Mouse (Mus musculus): ENCODE results near the gene Slc46a2.

Slc46a2 gene

DNA sequence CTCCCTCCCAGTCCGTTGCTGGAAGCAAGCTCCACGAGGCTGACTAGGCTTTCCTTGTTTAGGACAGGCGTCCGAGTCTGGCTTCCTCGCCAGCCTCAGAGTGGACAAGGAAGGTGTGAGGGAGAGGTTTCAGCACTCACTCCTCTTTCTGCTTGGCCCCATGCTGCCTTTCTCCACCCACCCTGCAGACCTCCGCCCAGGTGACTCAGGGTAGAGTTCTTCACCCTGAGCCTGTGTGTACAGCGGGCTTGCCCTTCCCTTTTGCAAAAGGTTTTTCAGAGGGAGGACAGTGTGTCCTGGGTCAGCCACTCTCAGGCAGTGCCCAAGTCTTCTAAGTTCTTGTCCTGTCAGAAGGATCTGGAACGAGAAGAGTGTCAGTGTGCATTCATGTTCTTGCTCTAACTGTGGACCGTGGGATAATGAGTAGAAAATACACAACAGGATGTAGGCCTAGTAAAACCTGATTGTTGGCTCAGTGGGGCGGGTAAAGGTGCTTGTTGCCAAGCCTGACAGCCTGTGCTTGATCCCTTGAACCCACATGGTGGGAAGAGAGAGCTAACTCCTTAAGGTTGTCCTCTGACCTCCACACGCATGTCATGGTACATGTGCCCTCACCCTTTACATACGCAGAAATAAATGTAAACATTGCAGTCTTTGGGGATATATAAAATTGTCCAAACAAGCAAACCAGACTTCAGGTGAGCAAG, 16.9 kb downstream of the Slc46a2 start:
- ChIA-PET POLR2A (interaction anchor here in 2 of 4 experiments (0.9 to 4.6 kb wide), 3 partner anchors 8 to 114 kb away, joined by 4 to 28 read pairs (median 19); partner anchors contain the start of gene Snx30 (in 1 of the 2)), CTCF (interaction anchor here in 1 of 4 experiments (0.6 kb wide), 1 partner anchor 216 kb away, joined by 3 read pairs; no protein-coding TSS in a partner anchor)

DNA sequence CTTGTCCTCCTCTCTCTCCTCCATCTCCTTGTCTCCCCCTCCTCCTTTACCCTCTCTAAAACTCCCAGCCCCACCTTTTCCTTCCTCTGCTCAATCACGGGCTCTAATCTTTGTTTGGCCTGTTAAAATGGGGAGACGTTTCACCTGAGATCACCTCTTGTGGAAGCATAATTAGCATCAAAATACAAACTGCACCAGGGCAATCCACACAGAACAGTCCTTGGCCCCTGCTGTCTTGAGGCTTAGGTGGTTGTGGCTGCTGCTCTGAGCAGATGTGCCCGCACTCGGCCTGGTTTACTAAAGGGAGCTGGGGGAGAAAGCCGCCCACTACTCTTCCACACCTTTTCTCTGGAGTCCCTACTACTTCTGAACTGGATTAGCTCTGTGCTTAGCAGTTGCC, 18.9 kb downstream of the Slc46a2 start:
- POLR2A ChIA-PET: interaction anchor here in 3 of 4 experiments (0.7 to 4.6 kb wide), 17 partner anchors 10 to 476 kb away, joined by 3 to 55 read pairs (median 4); partner anchors contain the start of genes Snx30 (in 2 of the 3) and Hsdl2 (in 1 of the 3)
- CTCF ChIA-PET: interaction anchor here in 3 of 4 experiments (0.6 to 2.0 kb wide), 4 partner anchors 32 to 111 kb away, joined by 3 to 13 read pairs (median 3); no protein-coding TSS in a partner anchor

DNA sequence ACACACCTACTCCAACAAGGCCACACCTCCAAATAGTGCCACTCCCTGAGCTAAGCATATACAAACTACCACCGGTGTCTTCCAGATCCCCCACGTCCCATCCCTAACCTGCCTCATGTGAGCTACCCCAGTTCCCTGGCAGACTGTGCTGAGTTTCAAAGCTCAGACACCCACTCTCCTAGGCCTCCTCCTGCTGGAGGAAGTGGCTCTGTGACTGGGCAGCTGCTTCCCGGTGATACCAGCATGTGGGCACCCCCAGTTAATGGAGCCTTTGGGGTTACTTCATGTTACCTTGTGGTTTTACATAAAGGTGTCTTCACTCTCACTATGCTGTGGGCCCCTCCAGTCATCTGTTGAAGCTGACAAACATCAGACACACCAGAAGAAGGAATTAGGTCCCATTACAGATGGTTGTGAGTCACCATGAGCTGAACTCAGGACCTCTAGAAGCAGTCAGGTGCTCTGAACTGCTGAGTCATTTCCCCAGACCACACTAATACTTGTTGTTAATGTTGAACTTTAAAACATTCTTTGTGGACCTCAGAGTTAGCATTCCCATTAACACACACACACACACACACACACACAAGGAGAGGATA, 19.8 kb downstream of the Slc46a2 start:
- POLR2A ChIA-PET: interaction anchor here in 3 of 4 experiments (0.8 to 4.6 kb wide), 22 partner anchors 10 to 126 kb away, joined by 3 to 55 read pairs (median 4); partner anchors contain the start of genes Slc46a2 (in 2 of the 3) and Snx30 (in 2 of the 3)
- CTCF ChIA-PET: interaction anchor here (0.6 to 2.1 kb wide), 10 partner anchors 14 to 295 kb away, joined by 3 to 13 read pairs (median 3); no protein-coding TSS in a partner anchor

DNA sequence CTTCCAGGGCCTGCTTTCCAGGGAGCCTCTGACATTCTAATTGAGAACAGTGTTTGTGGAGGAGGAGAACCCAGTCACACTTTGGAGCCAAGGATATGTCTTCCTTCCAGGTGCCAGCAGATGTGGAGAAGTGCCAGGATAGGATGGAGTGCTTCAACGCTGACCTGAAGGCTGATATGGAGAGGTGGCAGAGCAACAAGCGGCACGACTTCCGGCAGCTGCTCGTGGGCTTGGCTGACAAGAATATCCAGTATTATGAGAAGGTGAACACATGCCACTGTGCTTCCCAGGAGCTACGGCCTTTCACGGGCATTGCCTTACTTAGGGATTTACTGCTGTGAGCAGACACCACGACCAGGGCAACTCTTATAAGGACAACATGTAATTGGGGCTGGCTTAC, 20.4 kb downstream of the Slc46a2 start:
- CTCF ChIA-PET: interaction anchor here in 3 of 4 experiments (0.7 to 2.1 kb wide), 5 partner anchors 14 to 75 kb away, joined by 3 to 13 read pairs (median 3); no protein-coding TSS in a partner anchor
- POLR2A ChIA-PET: interaction anchor here in 2 of 4 experiments (0.9 to 4.6 kb wide), 13 partner anchors 11 to 111 kb away, joined by 3 to 55 read pairs (median 6); partner anchors contain the start of genes Slc46a2 (in 2 of the 2) and Snx30 (in 2 of the 2)

DNA sequence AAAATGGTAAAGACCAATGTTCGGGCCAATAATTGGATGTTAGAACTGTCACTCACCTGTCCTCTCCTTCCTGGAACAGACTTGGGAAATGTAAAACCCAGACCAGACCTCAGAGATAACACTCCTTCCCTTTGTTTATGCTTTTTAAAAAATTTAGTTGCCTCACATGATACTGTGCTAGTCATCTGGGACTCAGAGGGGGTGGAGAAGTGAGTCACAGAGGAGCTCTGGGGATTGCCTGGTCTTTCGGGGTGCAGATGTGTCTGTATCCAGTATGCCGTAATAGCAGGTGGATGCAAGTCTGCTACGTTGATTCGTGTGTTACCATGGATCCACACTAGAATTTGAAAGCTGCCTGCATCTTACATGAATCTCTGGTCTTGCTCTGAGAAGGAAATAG, 22.1 kb downstream of the Slc46a2 start:
- ChIA-PET CTCF (interaction anchor here in 1 of 4 experiments (1.0 kb wide), 1 partner anchor 36 kb away, joined by 3 read pairs; no protein-coding TSS in a partner anchor), POLR2A (interaction anchor here in 1 of 4 experiments (0.7 to 2.9 kb wide), 3 partner anchors 15 to 845 kb away, joined by 3 to 7 read pairs (median 5); no protein-coding TSS in a partner anchor)

DNA sequence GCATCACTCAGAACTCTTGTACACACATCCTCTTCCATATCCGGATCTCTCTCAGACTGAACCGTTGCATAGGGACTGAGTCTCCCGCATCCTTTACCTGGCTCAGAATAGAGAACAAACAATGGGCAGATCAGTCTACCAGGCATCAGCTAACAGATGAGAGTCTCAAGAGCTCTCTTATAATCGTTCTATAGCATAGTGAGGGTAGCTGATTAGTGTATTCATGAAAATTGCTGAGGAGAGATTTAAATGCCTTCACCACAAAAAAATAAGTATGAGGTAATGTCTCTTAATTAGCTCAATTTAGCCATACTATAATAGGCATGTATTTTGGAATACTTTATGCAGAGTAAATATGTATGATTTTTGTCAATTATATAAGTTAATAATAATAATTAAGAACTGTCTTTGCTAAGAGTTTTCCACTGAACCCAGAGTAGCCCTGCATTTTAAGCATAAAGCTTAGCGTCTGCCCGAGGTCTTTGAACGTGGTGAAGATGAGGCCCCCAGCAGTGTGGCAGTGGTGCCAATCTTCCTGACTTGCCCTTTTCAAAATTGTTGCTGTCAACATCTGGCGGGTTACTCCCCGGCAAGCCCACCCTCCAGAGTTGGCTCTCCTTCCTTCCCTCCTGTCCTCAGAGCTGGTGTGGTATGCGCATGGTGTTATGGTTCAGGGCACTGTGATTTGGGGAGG, 23.0 kb downstream of the Slc46a2 start:
- POLR2A ChIA-PET: interaction anchor here in 2 of 4 experiments (0.5 to 2.9 kb wide), 11 partner anchors 8 to 266 kb away, joined by 3 to 7 read pairs (median 3); partner anchors contain the start of genes E130308A19Rik (in 1 of the 2) and Inip (in 1 of the 2)
- CTCF ChIA-PET: interaction anchor here in 3 of 4 experiments (0.6 to 2.2 kb wide), 6 partner anchors 11 to 131 kb away, joined by 3 to 5 read pairs (median 4); no protein-coding TSS in a partner anchor

DNA sequence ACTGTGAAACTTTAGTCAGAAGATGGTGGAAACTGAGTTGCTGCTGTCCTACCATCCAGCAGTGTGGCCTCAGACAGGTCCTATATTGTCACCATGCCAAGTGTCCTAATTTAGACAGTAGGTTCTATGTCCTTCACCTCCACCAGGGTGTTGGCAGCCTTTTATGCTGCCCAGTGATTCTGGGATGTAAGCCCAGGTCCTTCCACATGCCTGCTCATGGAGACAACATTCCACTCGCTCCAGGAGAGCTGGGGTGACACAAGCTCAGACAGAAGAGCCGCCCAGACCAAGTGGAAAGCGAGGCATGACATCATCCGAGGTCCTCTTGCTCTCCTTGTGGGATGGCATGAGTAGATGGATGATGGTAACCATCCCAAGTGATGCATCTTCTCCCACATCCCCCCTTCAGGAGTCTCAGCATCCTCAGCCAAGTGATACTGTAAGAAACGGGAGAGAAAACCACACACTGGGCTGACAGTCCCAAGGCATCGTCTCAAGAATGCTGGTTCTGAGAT, 24.7 kb downstream of the Slc46a2 start:
- POLR2A ChIA-PET: no interaction called here
- CTCF ChIA-PET: interaction anchor here in 2 of 4 experiments (0.6 to 2.2 kb wide), 3 partner anchors 12 to 29 kb away, joined by 3 to 5 read pairs (median 5); no protein-coding TSS in a partner anchor

DNA sequence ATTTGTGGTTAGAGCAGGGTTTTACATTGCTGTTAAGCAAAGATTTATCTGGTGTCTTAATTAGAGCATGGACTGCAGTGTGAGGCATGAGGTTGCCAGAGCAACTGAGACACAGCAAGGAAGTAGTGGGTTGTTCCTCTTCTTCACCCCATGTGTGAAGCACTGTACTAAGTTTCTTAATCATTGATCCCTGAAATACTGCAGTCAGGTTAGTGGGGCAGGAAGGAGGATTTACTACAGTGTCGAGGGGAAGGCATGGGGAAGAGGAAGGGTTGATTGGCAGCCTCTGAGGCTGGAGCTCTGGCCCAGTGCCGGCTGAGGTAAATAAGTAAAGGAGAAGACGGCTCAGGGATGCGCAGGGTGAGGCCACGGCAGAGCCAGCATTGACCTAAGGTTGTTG, 26.8 kb downstream of the Slc46a2 start:
- ChIA-PET CTCF (no interaction called here), POLR2A (no interaction called here)

DNA sequence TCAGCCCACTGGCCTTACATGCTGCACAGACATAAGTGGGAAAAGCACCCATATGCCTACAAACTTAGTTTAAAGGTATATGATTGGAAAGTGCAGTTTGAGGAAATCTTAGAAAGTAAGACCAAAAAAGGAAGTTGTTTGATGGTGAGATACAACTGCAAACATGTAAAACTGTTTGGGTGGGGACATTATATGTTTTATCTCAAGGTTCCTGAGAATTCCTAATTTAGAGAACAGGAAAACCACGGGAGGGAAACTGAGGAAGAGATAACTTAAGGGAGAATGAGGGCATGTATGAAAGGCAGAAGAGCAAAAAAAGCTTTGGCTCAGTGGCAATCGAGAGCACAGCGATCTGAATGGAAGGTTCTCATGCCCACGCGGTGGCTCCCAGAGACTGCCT, 27.8 kb downstream of the Slc46a2 start:
- POLR2A ChIA-PET: interaction anchor here in 1 of 4 experiments (0.8 to 7.9 kb wide), 3 partner anchors 8 to 71 kb away, joined by 3 to 55 read pairs (median 4); no protein-coding TSS in a partner anchor

DNA sequence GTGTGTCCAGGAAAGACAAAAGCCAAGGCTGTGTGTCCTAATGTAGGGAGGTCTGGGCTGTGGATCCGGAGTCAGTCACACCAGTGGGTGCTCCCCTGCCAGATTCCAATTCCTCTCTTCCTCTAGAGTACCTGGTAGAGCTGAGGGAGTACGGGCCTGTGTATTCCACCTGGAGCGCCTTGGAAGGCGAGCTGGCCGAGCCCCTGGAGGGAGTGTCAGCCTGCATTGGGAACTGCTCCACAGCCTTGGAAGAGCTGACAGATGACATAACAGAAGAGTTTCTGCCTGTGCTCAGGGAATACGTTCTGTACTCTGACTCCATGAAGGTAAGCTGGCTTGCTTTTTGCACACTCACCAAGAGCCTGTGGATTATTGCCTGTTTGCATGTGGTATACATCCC, 28.6 kb downstream of the Slc46a2 start:
- CTCF ChIA-PET: no interaction called here
- POLR2A ChIA-PET: interaction anchor here in 1 of 4 experiments (0.8 to 7.9 kb wide), 3 partner anchors 9 to 70 kb away, joined by 3 to 55 read pairs (median 4); no protein-coding TSS in a partner anchor

More for the DNA sequence above, 27.8 kb downstream of the Slc46a2 start:
- CTCF ChIA-PET: interaction anchor here in 2 of 4 experiments (0.6 kb wide), 2 partner anchors 35 to 41 kb away, joined by 3 to 4 read pairs; no protein-coding TSS in a partner anchor

DNA sequence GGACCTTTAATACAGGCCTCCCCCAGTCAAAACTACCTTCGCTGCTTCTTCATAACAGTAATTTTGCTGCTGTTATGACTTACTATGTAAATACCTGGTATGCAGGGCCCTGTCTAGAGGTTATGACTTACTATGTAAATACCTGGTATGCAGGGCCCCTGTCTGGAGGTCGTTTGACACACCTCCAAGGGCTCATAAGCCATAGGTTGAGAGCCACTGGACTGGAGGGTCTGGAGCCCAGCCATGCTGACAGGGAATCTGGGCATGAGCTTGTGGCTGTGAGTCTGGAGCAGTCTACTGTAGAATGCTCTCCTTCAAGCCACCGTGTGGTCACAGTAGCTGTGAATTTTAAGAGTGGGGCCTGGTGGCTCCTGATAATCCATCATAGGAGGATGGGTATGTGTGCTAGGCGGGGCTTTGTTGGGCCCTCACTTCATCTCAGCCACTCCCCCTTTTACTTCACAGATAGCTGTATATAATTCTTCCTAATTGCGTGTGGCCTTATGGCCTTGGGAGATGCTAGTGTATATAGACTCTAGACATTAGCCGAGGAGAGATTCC, 30.6 kb downstream of the Slc46a2 start:
- ChIA-PET POLR2A (interaction anchor here in 2 of 4 experiments (1.0 to 7.9 kb wide), 7 partner anchors 8 to 77 kb away, joined by 3 to 55 read pairs (median 4); no protein-coding TSS in a partner anchor), CTCF (interaction anchor here in 3 of 4 experiments (0.5 to 1.0 kb wide), 5 partner anchors 13 to 109 kb away, joined by 3 to 5 read pairs (median 4); no protein-coding TSS in a partner anchor)

DNA sequence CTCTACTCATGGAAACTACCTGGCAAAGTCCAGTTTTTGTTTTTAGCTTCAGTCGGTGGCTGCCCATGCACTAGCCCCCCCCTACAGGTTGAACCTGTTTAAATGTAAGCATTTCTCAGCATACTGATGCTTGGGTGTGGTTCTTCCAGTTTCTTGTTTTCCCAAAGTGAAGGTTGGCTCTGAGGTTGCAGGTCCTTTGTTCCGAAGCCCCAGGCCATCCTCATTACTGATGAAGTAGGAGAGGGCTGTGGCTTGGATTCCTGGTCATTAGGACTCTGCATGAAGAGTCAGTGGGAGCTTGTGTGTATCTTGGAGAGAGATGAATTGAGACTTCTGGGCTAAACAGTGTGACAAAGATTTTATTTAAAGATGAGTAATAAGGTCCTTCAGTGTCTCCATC, 33.6 kb downstream of the Slc46a2 start:
- CTCF ChIA-PET: interaction anchor here in 2 of 4 experiments (0.5 to 1.7 kb wide), 8 partner anchors 10 to 231 kb away, joined by 3 to 8 read pairs (median 6); no protein-coding TSS in a partner anchor
- POLR2A ChIA-PET: interaction anchor here in 3 of 4 experiments (0.6 to 7.9 kb wide), 16 partner anchors 10 to 97 kb away, joined by 3 to 55 read pairs (median 4); partner anchors contain the start of gene Snx30 (in 1 of the 3)

DNA sequence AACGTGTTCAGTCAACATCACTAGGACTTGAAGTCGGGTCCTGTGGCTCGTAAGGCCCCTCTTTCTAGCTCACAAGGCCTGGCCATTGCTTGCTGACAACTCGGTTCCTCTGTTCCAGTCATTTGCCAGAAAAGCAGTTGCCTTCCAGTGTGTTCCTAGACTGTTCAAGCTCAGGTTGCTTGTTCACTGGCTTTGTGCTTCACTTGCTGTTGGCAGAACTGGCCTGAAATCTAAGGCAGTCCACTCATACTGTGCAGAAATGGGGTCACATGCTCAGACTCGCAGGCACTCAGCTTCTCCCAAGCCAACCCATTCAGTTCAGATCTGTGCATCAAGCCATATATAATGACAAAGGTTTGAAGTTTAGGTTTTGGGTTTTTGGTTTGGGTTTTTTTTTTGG, 34.1 kb downstream of the Slc46a2 start:
- CTCF ChIA-PET: interaction anchor here in 2 of 4 experiments (0.5 to 1.7 kb wide), 8 partner anchors 10 to 230 kb away, joined by 3 to 8 read pairs (median 6); no protein-coding TSS in a partner anchor
- POLR2A ChIA-PET: interaction anchor here in 3 of 4 experiments (0.6 to 7.9 kb wide), 17 partner anchors 10 to 1352 kb away, joined by 3 to 55 read pairs (median 4); partner anchors contain the start of gene Snx30 (in 1 of the 3)

DNA sequence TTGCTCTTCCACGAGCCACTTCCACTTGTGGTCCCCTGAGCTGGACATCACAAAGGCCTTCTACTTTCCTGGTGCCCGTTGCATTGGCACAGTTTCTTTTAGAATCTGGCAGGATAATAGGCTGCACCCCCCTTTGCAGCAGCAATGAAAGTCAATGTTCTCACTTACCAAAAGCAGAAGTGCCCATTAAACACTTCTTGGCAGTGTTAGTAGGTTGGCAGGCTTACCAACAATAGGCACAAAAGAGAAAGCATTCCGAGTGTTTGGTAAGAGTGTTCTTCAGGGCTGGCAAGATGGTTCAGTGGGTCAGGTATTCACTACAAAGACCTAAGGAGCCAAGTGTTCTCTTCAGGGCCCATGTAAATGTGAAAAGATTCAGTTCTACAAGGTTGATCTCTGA, 35.4 kb downstream of the Slc46a2 start:
- ChIA-PET POLR2A (interaction anchor here in 2 of 4 experiments (1.7 to 2.5 kb wide), 2 partner anchors 15 to 16 kb away, joined by 6 to 7 read pairs; no protein-coding TSS in a partner anchor), CTCF (interaction anchor here in 1 of 4 experiments (0.5 to 0.6 kb wide), 2 partner anchors 26 to 250 kb away, joined by 3 to 4 read pairs; no protein-coding TSS in a partner anchor)

DNA sequence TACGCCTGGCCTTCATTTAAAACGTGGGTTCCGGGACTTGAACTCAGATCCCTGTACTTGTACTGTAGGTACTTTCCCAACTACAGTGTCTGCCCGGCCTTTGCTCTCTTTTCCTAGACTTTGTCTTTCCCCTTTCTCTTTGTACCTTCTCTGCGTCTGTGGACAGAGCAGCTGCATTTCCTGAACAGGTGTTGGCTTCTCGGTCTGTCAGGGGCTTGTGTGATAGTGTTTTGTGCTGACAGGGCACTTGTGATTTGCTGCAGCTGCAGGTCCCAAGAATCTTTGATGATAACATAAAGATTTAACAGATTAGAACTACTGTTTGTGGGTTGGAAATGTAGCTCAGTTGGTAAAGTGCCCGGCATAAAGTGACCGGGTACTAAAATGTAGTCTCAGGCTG, 36.3 kb downstream of the Slc46a2 start:
- ChIA-PET CTCF (interaction anchor here in 1 of 4 experiments (0.6 kb wide), 1 partner anchor 27 kb away, joined by 4 read pairs; no protein-coding TSS in a partner anchor), POLR2A (interaction anchor here in 2 of 4 experiments (0.7 to 2.5 kb wide), 4 partner anchors 16 to 95 kb away, joined by 3 to 7 read pairs (median 4); no protein-coding TSS in a partner anchor)

DNA sequence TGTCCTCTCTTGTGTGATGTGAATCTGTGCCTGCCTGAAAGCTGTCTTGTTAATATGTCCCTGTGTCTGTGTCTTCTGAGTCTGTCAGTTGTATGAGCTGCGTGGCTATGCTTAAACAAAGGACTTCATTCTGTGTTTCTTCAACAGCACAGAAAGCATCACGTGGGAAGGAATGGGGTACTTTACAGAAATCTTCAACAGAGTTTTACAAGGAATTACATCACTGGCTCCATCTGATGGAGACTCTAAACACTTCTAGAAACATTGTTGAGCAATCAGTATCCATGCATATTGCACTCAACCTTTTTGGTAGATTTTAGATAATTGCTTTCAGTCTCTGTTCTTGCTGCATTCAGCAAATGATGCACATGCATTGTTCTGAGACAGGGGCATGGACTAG, 37.8 kb downstream of the Slc46a2 start:
- ChIA-PET POLR2A (interaction anchor here in 1 of 4 experiments (0.6 to 2.5 kb wide), 2 partner anchors 13 to 17 kb away, joined by 3 to 7 read pairs; no protein-coding TSS in a partner anchor), CTCF (no interaction called here)

DNA sequence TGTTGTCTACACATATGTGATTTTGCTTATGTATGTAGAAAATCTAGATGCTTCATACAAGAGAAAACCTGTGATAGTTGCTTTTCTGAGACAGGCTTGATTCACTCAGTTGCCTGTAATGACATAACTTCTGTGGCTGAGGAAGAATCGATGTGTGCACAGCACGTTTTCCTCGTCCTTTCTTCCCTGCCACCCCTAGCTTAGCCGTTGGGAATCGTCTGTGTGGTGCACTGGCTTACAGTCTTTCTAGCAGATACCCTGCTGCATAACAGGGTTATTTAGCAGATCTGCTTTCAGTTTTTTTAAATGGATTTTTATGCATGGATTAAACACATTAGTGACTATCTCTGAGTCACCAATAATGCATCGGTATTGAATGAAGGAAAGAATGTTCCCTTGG, 38.3 kb downstream of the Slc46a2 start:
- ChIA-PET CTCF (no interaction called here), POLR2A (interaction anchor here in 1 of 4 experiments (1.3 to 3.0 kb wide), 3 partner anchors 8 to 23 kb away, joined by 4 to 16 read pairs (median 9); no protein-coding TSS in a partner anchor)
